Mouse (Mus musculus) ES-E14 (cell line): ENCODE data around the gene Tmem126b.

Experiments used
- HCFC1 ChIP-seq: IDR thresholded peaks from 2 replicates; pipeline ENCODE4 v1.6.1; 2012; ENCODE audit warnings: low read length, inconsistent platforms, borderline replicate concordance; ENCODE audit not compliant: insufficient read depth
- ZC3H11A ChIP-seq: IDR thresholded peaks from 2 replicates; pipeline ENCODE4 v1.6.1; 2012; ENCODE audit warnings: low read depth, mild to moderate bottlenecking, inconsistent platforms, low read length, borderline replicate concordance
- ZNF384 ChIP-seq: IDR thresholded peaks from 2 replicates; pipeline ENCODE4 v1.6.1; 2012; ENCODE audit warnings: low read depth, low read length, inconsistent platforms

DNA sequence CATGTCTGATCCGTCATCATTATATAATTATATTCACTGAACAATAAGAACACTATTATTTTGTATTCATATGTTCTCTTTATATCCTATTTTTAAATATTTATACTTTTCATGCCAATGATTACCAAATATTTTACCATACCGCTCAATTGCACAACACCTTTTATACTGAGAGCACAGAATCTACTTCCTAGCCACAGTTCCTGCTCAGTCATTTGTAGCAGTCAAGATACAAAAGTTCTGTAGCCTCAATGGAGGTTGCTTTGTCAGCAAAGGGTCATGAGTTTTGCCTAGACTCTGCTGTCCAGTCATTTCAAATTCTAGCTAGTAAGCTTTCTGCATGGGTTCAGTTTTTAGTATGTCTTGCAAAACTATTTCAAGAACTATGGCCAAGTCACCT, 6.8 kb upstream of the Tmem126b start:
- TF ChIP-seq ZC3H11A (no peak), HCFC1 (no peak), ZNF384 (no peak)
